Mouse (Mus musculus) kidney, adult 18-20 months (tissue): ENCODE results near the gene Olfr920.

ENCODE experiments used
- DNase-seq: peaks from one replicate; pipeline ENCODE4 v3.0.0; 2021

The Olfr920 gene

DNA sequence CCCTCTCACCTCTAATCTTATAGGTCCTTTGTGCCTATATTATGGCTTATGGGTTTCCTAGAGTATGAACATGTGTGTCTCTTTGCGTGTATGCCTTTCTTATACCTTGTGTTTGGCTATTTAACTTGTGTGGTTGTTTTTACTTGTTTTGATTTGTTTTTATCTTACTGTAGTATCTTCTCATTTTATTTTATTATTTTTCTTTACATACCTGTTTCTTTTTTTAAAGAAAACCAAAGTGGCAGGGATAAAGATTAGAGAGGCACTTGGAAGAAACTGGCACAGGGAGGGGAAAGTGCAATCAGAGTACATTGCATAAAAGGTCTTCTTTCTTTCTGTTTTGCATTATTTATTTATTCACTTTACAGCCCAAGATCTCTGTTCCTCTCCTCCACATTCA is at the start of gene Olfr920:
Olfr920 (plus strand) TSS at position 301 of the 400 bp plus-strand sequence.
- no peak for DNase-seq

DNA sequence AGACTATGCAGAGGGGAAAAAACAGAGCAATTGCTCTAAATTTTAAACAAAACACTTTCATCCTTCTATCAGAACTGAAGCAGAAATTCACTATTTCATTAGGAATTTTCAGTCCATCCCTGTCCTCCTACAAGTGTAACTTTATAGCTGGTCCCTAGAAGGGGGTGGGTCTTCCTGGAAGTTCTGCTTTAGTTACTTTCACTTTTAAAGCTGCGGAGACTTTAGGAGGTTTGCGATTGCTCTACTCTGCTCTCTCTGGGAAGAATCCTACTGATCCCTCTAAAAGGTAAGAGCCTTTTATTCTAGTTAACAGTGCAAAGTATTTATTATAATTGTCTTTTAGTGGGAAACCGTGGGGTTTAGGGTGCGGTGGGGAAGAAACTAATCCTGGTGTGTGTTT is 34.0 kb upstream of the Olfr920 start, which contains the start of gene Vwa5a:
Vwa5a (plus strand) TSS at position 167 of the 400 bp plus-strand sequence.
- DNase-seq = no peak

DNA sequence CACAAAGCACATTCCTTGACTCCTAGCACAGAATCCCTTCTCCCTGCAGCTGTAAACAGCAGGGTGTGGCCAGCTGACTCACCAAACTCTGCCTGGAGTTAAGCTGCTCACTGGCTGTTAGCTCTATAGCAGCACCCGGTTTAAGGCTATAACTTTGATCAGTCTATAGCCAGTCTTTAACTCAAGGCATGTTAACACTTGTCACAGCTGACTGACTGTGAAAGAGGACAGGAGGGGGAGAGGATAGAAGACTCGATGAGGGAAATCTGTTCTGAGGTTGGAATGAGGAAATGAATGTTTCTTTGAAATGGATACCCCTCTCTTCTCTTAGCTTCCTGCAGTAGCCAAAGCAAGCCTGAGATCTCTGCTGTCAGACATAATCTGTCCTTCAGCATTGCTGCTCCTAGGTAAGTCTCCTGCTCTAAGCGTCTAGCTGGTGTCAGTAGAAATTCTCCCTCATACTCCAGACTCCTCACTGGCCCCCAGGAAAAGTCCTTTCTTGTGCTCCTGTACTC is 33.1 kb upstream of the Olfr920 start:
- DNase-seq = peak; percentile 11

DNA sequence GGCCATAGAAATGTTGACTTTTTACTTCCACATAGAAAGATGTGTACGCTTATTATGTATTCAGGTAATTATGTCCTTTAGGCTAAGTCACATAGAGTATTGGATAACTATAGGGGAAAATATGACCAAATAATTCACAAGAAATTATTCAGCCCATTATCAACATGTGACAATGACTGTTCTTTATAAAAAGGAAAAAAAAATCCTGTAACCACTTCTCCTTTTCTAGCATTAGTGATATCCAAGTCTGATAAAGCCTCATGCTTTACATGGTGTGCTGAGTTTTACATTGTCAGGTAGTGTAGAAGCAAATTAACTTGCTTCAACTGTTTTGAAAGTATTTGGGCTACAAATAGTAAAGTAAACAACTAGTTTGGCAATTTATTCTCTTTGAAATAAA is 28.1 kb upstream of the Olfr920 start:
- no peak for DNase-seq

DNA sequence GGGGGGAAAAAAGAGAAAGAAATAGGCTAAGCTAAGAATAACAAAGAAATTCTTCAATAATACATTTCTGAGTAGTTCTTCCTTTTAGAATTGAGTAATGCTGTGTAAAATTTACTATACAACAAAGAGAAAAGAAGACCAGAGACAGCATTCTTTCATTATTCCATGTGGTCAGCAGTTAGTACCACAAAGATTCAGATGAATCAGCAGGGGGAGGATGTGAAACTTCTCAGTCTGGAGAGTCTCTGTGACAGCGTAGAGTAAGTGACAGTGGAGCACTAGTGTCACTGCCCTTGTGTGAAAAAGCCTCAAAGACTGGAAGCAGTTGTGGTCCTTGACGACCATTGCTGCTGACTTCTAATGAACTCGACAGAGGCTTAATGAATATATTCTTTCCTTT is 23.9 kb upstream of the Olfr920 start:
- no peak for DNase-seq

DNA sequence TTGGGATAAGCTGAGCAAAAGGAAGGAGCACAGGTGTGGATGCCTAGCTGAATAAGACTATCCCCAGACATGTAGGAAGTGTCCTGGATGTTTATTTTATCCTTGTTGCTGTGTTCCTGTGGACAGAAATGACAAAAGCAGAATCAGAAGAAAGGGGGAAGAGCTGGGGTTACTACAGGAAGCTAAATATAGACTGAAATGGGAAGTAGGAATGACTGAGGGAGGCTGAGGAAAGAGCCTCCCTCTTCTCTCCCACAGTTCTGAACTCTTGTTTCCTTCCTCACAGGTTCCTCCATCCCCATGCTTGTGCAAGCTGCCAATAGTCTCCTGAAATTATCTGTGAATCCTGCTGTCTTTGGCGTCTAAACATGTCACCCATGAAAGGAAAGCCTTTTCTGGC is 10.7 kb upstream of the Olfr920 start:
- no peak for DNase-seq

DNA sequence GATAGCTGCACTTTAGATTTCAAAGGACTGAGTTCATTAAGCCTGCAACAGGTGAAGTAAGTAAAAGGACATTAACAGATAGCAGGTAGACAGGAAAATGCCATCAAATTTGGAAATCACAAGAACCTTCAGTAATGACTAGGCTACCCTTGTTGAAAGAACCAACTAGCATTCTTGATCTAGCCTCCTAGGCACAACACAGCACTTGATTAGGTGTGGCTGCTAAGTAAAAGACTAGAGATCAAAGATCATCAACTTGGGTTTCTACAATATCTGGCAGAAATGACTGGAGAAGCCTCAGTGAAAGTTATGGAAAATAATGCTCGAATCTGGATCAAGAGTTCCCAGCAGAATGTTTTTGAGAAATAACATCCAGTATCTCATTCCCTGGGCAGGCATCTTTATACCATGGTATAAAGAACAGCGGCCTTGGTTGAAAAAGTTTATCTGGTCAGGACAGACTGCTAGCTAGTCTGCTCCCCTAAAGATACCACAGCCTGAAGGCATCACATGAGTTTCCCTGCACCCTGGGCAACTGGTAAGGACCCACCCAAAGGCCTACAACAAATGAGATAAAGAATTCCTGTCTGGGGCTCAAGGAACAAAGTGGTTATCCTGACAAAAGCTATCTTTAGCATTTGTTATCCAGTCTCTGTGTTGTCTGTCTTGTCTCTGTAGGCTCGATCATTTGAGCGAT is 7.3 kb upstream of the Olfr920 start:
- no peak for DNase-seq

DNA sequence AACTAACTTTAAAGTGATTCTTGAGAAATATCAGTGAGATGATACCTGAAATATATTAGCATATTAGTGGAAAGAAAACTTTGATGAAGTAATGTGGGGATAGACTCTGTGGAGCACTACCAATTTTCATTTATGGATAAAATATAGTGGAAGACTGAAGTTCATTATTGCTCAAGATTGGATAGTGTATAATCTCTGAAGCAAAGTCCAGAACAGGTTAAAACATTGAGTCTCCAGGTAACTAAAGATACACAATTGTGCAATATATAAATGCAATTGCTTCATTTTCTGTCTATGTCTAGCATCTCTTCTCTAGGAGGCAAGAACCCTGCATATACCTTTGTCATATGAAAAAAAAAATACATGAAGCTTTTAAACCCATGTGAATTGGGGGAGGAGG is 20.7 kb downstream of the Olfr920 start, which contains the start of gene Olfr921:
Olfr921 (plus strand) TSS at position 301 of the 400 bp plus-strand sequence.
- no peak for DNase-seq

DNA sequence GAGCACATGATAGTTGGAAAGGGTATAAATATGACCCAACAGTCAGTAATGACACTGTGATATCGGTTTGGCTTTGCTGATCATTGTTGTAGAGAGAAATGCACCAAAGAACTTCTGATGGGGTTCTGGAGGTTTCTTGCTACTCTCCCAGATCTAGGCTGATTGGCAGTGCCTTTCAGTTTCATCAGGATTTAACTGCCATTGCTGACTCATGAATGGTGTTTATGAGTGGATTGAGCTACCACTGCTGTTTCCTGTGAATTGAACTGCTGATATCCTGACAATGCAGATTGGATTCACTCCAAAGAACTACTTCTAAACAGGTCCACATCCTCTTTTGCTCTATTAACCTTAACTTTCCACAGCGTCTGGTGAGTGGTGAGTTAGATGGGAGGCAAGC is 40.6 kb downstream of the Olfr920 start:
- DNase-seq = no peak

DNA sequence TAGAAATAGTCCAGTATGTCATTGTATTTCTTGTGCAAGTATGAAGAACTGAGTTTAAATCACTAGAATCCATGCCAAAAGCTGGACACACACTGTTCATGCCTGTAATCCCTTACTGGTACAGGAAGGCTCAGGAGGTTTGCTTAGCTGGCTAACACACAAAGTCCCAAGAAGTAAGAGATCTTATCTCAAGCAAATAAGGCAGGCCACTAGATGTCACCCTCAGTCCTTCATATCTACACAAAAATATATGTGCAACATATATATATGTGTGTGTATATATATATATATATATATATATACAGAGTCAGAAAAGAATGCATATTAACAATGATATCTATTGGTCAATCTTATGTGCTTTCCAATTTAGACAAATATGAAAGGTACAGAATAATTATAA is 53.6 kb downstream of the Olfr920 start:
- DNase-seq = no peak
